Mouse (Mus musculus): ENCODE data around the gene Map4k2.

The Map4k2 gene

GRCm38 (mm10) chr19:6400096-6401086, 59.5 kb downstream of the Map4k2 start:
- peak in 1 of 2 experiments; percentile 58 for DNase-seq (ENCODE audit: low spot score in 2 of 2)

GRCm38 (mm10) chr19:6401131-6401815, 60.3 kb downstream of the Map4k2 start:
- peak; percentile 81 to 83 for DNase-seq (ENCODE audit: low spot score in 2 of 2)

DNA sequence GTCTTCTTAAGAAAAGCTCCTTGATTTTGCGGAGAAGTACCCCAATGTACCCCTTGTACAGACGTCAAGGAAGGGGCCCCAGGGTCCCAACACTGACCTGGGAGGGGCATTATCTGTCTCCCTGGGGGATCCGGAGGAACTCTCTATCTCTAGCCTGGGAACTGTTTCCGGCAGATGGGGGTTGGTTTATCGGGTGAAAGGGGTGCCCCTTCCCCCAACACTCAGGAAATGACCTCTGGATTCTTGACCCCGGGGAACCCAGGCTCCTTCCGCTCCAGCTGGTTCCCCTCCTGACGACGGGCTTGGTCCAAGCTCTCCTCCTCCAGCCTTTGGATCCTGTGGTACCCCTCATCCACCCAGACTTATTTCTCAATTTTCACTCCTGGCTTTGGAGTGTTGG, 61.0 kb downstream of the Map4k2 start:
- peak in 1 of 2 experiments; percentile 45 for DNase-seq (ENCODE audit: low spot score in 2 of 2)

- DNase-seq (ENCODE audit: low spot score in 2 of 2), result no peak
Observed at GRCm38 (mm10) chr19:6403869-6404268, 62.9 kb downstream of the Map4k2 start.
